Mouse (Mus musculus) urinary bladder, postnatal 4 days (tissue): ENCODE measurements around the gene Med23.

Experiments
- DNase-seq, 2 experiments: peaks; one replicate each; pipeline ENCODE4 v3.0.0; 2021 to 2022; ENCODE audit warnings: low spot score in 2 of 2

Gene Med23

GRCm38 (mm10) chr10:24873624-24874023, 3.8 kb downstream of the Med23 start:
- no peak for DNase-seq

- no peak for DNase-seq
Measured at GRCm38 (mm10) chr10:24886008-24886407, 16.2 kb downstream of the Med23 start.

GRCm38 (mm10) chr10:24888343-24888742, 18.6 kb downstream of the Med23 start:
- DNase-seq = no peak

DNA sequence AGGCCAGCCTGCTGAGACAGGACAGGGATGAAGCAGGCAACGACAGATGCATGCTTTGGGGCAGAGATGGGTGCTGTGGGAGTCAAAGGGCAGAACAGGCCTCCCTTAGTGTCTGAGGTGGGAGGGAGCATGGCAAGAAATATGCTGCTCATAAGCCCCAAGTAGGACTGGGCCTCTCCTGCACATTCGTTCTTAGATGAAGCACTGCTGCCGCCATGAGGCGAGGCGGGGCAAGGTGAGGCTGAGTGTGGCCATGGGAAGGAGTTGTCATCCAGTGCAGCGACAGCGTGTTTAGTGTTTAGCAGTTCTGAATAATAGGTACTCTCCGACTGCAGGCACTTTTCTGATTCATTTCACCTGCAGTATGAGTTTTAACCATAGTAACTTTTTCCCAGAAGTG, 26.1 kb downstream of the Med23 start:
- DNase-seq = no peak

DNA sequence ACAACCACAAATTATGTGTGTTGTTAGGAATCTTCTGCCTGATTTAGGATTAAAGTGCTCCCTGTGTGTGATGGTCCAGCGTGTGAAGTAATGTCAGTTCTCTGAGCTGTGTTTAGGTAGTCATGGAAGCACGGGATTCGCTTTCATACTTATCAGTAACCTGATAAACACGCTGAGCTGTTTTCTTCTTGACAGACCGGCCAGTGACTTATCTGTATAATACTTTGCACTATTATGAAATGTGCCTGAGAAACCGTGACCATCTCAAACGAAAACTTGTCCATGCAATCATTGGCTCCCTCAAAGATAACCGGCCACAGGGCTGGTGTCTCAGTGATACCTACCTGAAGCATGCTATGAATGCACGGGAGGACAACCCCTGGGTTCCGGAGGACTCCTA, 35.8 kb downstream of the Med23 start:
- no peak for DNase-seq

- DNase-seq = no peak
Measured at GRCm38 (mm10) chr10:24911199-24911598, 41.4 kb downstream of the Med23 start.

GRCm38 (mm10) chr10:24912576-24912975, 42.8 kb downstream of the Med23 start:
- DNase-seq = no peak

DNA sequence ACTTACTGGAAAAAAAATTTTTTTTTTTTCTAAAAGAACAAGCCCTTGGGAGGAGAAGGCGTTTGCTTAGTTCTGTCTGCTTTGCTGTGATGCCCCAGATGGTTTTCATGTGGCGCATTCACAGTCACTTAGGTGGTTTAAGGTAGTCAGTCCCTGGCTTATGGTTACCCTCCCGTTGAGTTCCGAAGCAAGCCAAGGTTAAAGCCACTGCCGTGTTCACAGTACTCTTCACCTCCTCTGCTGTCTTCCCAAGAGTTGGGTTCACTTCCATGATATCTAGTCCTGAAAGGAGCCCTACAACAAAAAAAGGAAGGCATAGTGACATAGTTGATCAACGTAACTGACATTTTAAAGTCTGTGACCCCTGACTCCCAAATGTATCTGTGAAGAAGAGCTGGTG, 45.7 kb downstream of the Med23 start:
- DNase-seq = no peak

DNA sequence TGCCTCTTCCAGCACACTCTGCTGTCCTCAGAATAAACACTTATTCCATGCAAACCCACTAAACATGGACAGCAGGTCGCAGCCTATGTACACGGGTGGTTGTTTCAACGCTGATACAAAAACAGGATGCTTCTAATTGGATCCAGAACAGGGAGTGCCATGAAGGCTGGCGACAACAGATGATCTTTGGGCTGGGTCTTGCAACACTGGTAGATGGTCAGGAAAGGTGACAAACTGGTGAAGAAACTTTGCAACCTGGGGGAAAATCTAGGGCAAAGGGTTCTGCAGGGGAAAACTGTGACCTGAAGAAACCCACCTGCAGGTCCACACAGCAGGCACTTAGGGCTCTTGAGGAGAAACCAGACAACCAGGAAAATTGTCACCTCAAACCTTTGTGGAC, 53.2 kb downstream of the Med23 start:
- no peak for DNase-seq

GRCm38 (mm10) chr10:24924296-24924695, 54.5 kb downstream of the Med23 start:
- no peak for DNase-seq

GRCm38 (mm10) chr10:24926380-24926779, 56.6 kb downstream of the Med23 start:
- DNase-seq = no peak

DNA sequence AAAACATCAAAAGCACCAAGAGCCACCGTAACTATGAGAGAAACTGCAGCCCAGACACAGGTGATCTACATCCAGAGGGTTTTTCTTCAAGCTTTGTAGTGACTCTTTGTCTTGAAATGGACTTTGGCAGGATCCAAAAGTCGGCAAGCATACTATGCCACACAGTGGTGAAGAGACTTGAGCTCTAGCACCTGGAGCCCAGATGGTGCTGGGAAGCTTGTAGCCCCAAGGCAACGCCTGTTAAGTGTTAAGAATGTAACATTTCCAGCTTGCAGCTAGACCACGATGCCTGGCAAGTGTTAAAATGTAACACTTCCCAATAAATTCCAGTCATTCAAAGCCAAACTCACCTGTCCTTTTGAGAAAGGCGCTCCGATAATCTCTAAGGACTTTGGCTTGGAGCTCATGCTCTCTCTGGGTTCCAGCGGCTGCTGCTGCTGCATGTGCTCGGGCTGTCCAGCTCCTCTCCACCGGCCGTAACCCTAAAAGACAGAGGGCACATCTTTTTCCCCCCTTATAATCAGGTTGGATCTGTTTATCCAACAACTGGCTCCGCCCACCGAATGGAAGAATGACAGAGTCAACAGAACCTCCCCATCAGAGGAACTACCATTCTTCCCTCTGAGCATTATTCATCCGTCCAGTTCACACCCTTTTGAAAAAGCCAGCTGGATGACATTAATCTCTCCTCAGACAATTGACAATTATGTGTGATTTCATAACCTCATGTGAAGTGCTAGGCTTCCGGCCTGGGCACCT, 57.4 kb downstream of the Med23 start, which contains the start of gene Arg1:
Arg1 (minus strand) TSS at position 523 of the 759 bp plus-strand sequence.
- DNase-seq = no peak

- DNase-seq = no peak
Measured at GRCm38 (mm10) chr10:24928072-24928471, 58.3 kb downstream of the Med23 start.

- DNase-seq = no peak
Measured at GRCm38 (mm10) chr10:24930143-24930542, 60.4 kb downstream of the Med23 start.

DNA sequence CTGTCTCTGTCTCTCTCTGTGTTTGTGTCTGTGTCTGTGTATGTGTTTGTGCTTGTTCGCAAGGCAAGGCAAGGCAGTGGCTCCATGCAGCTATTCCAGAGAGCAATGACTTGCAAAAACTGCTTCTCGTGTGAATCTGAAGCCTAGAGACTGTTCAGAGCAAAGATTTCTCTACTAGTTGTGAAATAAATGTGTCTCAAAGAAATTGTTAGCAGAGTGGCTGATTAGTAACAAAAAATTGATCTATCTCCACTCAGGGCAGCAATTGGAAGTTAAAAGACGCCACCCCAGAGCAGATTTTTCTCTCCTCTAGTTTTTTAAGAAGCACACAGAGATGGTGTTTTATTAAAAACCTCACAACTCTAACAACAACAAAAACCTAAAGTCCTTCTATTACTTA, 78.1 kb downstream of the Med23 start:
- DNase-seq = no peak

- DNase-seq = no peak
Measured at GRCm38 (mm10) chr10:24948278-24948677, 78.5 kb downstream of the Med23 start.

GRCm38 (mm10) chr10:24950223-24950622, 80.4 kb downstream of the Med23 start:
- no peak for DNase-seq

DNA sequence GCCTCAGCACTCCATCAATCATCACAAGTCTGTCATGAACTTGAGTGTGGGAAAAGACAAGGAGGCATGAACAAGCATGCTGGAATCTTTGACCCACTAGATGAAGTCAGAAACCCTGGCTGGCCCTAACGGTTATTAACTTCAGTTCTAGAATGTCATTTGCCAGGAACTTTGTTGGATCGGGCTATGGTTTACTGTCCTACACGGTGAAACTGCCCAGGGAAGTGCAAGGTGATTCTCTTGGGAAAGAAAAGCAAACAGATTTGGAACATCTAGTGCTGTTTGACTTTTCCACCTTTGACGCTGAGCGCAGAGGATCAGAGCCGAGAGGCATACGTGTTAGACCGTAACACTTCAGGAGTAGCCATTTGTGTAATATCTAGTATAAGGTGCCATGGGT, 81.8 kb downstream of the Med23 start:
- no peak for DNase-seq

DNA sequence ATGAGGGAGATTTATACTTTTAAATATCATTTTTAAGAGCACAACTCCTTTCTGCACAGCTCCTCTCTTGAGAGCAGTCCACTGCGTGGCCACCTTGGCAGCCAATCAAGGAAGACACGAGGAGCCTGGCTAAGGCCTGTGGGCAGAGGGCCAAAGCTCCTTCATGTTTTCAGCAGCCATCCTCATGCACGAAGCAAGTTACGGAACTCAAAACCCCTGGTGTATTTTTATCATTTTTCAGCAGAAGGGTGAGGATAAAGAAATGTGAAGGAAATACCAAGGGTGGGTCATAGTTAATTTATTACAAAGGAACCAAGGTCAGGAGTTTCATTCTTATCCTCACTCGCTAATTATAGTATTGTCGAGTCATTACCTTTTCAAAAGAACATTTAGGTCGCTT, 82.8 kb downstream of the Med23 start:
- no peak for DNase-seq

GRCm38 (mm10) chr10:24953876-24954275, 84.1 kb downstream of the Med23 start:
- no peak for DNase-seq

- no peak for DNase-seq
Measured at GRCm38 (mm10) chr10:24958280-24959042, 88.7 kb downstream of the Med23 start.

GRCm38 (mm10) chr10:24959043-24959916, 89.5 kb downstream of the Med23 start:
- DNase-seq = no peak
